Mouse (Mus musculus): ENCODE data around the gene Aifm2.

GRCm38 (mm10) chr10:61734377-61734776, 19.3 kb downstream of the Aifm2 start:
- TF ChIP-seq CHD2 (IDR thresholded peaks at IDR 0.05; ENCODE audit: low read depth, low read length) (no peak), MAFK (IDR thresholded peaks at IDR 0.05; ENCODE audit: insufficient read depth, low read depth, low read length) (no peak), ZNF384 (IDR thresholded peaks at IDR 0.05; ENCODE audit: low read depth, low read length) (no peak)

Measured in ES-E14 (cell line).